Mouse (Mus musculus) embryonic fibroblast, embryonic 13.5 days (primary cell): Measurements from ENCODE around the gene 5730522E02Rik.

ENCODE experiments used
- CTCF ChIP-seq: IDR thresholded peaks from 2 replicates; pipeline ENCODE4 v1.5.1; 2011; ENCODE audit warnings: mild to moderate bottlenecking, control low read depth, low read length, moderate library complexity, borderline replicate concordance; ENCODE audit not compliant: insufficient read depth
- POLR2A ChIP-seq: IDR thresholded peaks from 2 replicates; pipeline ENCODE4 v1.6.1; 2011; ENCODE audit warnings: low read depth, mild to moderate bottlenecking, control low read depth, low read length, moderate library complexity

- TF ChIP-seq POLR2A (no peak), CTCF (no peak)
Measured at GRCm38 (mm10) chr11:26075536-26075935, 135.0 kb downstream of the 5730522E02Rik start.
